Mouse (Mus musculus) kidney, postnatal 36 days (tissue): Measurements from ENCODE around the gene Tenm4.

Experiments used
- DNase-seq, 2 experiments: peaks; one replicate each; pipeline ENCODE4 v3.0.0; 2021 to 2022; ENCODE audit warnings: mixed read lengths in 2 of 2

The Tenm4 gene

GRCm38 (mm10) chr7:96259630-96260029, 88.6 kb downstream of the Tenm4 start:
- no peak for DNase-seq

- no peak for DNase-seq
Measured at GRCm38 (mm10) chr7:96262182-96262581, 91.1 kb downstream of the Tenm4 start.

- peak in 1 of 2 experiments; percentile 23 for DNase-seq
Measured at GRCm38 (mm10) chr7:96265941-96266340, 94.9 kb downstream of the Tenm4 start.

- DNase-seq, result no peak
Measured at GRCm38 (mm10) chr7:96267266-96267665, 96.2 kb downstream of the Tenm4 start.

GRCm38 (mm10) chr7:96270684-96271083, 99.6 kb downstream of the Tenm4 start:
- no peak for DNase-seq

GRCm38 (mm10) chr7:96272068-96272467, 101.0 kb downstream of the Tenm4 start:
- no peak for DNase-seq

GRCm38 (mm10) chr7:96274486-96274885, 103.4 kb downstream of the Tenm4 start:
- DNase-seq, result no peak

GRCm38 (mm10) chr7:96277550-96277949, 106.5 kb downstream of the Tenm4 start:
- DNase-seq, result no peak

GRCm38 (mm10) chr7:96278378-96278777, 107.3 kb downstream of the Tenm4 start:
- DNase-seq, result no peak

- DNase-seq, result no peak
Measured at GRCm38 (mm10) chr7:96280795-96281194, 109.7 kb downstream of the Tenm4 start.

GRCm38 (mm10) chr7:96290576-96290975, 119.5 kb downstream of the Tenm4 start:
- DNase-seq, result no peak

GRCm38 (mm10) chr7:96295959-96296358, 124.9 kb downstream of the Tenm4 start:
- no peak for DNase-seq

GRCm38 (mm10) chr7:96300826-96301397, 129.9 kb downstream of the Tenm4 start:
- DNase-seq, result no peak

- no peak for DNase-seq
Measured at GRCm38 (mm10) chr7:96301813-96302212, 130.8 kb downstream of the Tenm4 start.

GRCm38 (mm10) chr7:96303963-96304362, 132.9 kb downstream of the Tenm4 start:
- no peak for DNase-seq

GRCm38 (mm10) chr7:96305382-96305935, 134.4 kb downstream of the Tenm4 start:
- DNase-seq, result no peak

GRCm38 (mm10) chr7:96308106-96308505, 137.1 kb downstream of the Tenm4 start:
- no peak for DNase-seq

- DNase-seq, result no peak
Measured at GRCm38 (mm10) chr7:96329343-96329742, 158.3 kb downstream of the Tenm4 start.

GRCm38 (mm10) chr7:96331186-96331585, 160.1 kb downstream of the Tenm4 start:
- peak; percentile 46 to 69 for DNase-seq

- DNase-seq, result peak; percentile 14 to 67
Measured at GRCm38 (mm10) chr7:96334361-96334760, 163.3 kb downstream of the Tenm4 start.

- no peak for DNase-seq
Measured at GRCm38 (mm10) chr7:96336376-96336775, 165.3 kb downstream of the Tenm4 start.

GRCm38 (mm10) chr7:96340826-96341225, 169.8 kb downstream of the Tenm4 start:
- DNase-seq, result no peak

GRCm38 (mm10) chr7:96341479-96341878, 170.4 kb downstream of the Tenm4 start:
- DNase-seq, result no peak

- DNase-seq, result no peak
Measured at GRCm38 (mm10) chr7:96342996-96343395, 171.9 kb downstream of the Tenm4 start.

GRCm38 (mm10) chr7:96343667-96344066, 172.6 kb downstream of the Tenm4 start:
- no peak for DNase-seq
